Mouse (Mus musculus): ENCODE data around the gene Cyp2s1. TPM values are rescaled to one million over a fixed set of nuclear protein-coding genes. Genes with fewer than 3 reads are reported as not detected.

Gene Cyp2s1
- polyA plus RNA-seq (2014; fragmentation: Illumina TruSeq; extraction: RNeasy Lipid Tissue Mini Kit (QIAGEN cat#74804); ENCODE audit: low read depth, low replicate concordance), result 0.17 TPM

GRCm38 (mm10) chr7:25816241-25816919 lies at the start of gene Cyp2s1:
Cyp2s1 (minus strand) TSS chr7:25816913.

GRCm38 (mm10) chr7:25788220-25789128 lies 28.2 kb downstream of the Cyp2s1 start, which contains the start of gene Axl:
Axl (minus strand) TSS chr7:25788705.

DNA sequence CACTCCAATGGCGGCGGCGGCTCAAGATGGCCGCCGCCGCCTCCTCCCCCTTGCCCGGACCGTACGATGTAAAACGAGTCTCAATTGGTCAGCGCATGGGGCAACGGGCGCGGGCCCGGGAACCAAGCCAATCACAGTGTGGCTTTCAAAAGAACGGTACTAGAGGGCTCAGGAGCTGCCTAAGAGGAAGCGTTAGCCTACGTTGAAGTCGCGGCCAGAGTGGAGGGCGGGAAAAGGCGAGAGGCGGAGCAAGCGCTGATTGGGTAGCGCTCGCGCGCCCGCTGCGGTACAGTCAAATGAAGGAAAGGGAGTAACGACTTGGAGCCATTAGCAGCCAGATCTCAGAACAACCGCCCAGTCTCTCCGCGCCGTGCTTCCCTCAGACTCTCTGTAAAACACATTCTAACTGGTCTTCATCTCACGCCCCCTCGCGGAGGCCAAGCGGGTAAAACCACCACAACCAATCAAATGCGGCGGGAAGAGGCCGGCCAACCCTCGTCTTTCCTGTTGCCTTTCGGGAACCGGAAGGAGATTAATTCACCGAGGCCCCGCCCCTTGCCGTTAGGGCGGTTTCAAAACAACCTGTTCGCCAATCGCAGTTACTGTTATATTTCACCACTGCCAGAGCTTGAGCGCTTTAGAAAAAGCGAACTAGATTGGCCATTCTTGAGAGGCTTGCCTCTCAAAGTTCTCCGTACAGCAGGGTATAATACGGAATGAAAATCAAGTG lies 61.8 kb downstream of the Cyp2s1 start, which contains the start of gene Hnrnpul1:
Gene Hnrnpul1 (minus strand): TSS at position 20 of the 730 bp plus-strand sequence.

Other genes starting within 250 kb of the Cyp2s1 start
- not detected for gene Erich4, start 201.0 kb downstream of the Cyp2s1 start, polyA plus RNA-seq (2014; fragmentation: Illumina TruSeq; extraction: RNeasy Lipid Tissue Mini Kit (QIAGEN cat#74804); ENCODE audit: low read depth, low replicate concordance)
- 10.8 TPM for gene Dmac2, start 197.5 kb downstream of the Cyp2s1 start, polyA plus RNA-seq (2014; fragmentation: Illumina TruSeq; extraction: RNeasy Lipid Tissue Mini Kit (QIAGEN cat#74804); ENCODE audit: low read depth, low replicate concordance)
- not detected for gene B3gnt8, start 190.3 kb downstream of the Cyp2s1 start, polyA plus RNA-seq (2014; fragmentation: Illumina TruSeq; extraction: RNeasy Lipid Tissue Mini Kit (QIAGEN cat#74804); ENCODE audit: low read depth, low replicate concordance)
- not detected for gene Bckdha, start 157.9 kb downstream of the Cyp2s1 start, polyA plus RNA-seq (2014; fragmentation: Illumina TruSeq; extraction: RNeasy Lipid Tissue Mini Kit (QIAGEN cat#74804); ENCODE audit: low read depth, low replicate concordance)
- gene Exosc5, start 157.7 kb downstream of the Cyp2s1 start, polyA plus RNA-seq (2014; fragmentation: Illumina TruSeq; extraction: RNeasy Lipid Tissue Mini Kit (QIAGEN cat#74804); ENCODE audit: low read depth, low replicate concordance), result 0.29 TPM
- not detected for gene Tmem91, start 141.7 kb downstream of the Cyp2s1 start, polyA plus RNA-seq (2014; fragmentation: Illumina TruSeq; extraction: RNeasy Lipid Tissue Mini Kit (QIAGEN cat#74804); ENCODE audit: low read depth, low replicate concordance)
- gene B9d2, start 136.1 kb downstream of the Cyp2s1 start, polyA plus RNA-seq (2014; fragmentation: Illumina TruSeq; extraction: RNeasy Lipid Tissue Mini Kit (QIAGEN cat#74804); ENCODE audit: low read depth, low replicate concordance), result not detected
- 3.4 TPM for gene Tgfb1, start 129.9 kb downstream of the Cyp2s1 start, polyA plus RNA-seq (2014; fragmentation: Illumina TruSeq; extraction: RNeasy Lipid Tissue Mini Kit (QIAGEN cat#74804); ENCODE audit: low read depth, low replicate concordance)
- 2.7 TPM for gene Ccdc97, start 97.8 kb downstream of the Cyp2s1 start, polyA plus RNA-seq (2014; fragmentation: Illumina TruSeq; extraction: RNeasy Lipid Tissue Mini Kit (QIAGEN cat#74804); ENCODE audit: low read depth, low replicate concordance)
- gene Hnrnpul1, start 62.2 kb downstream of the Cyp2s1 start, polyA plus RNA-seq (2014; fragmentation: Illumina TruSeq; extraction: RNeasy Lipid Tissue Mini Kit (QIAGEN cat#74804); ENCODE audit: low read depth, low replicate concordance), result 34.8 TPM
- 26.1 TPM for gene Axl, start 28.2 kb downstream of the Cyp2s1 start, polyA plus RNA-seq (2014; fragmentation: Illumina TruSeq; extraction: RNeasy Lipid Tissue Mini Kit (QIAGEN cat#74804); ENCODE audit: low read depth, low replicate concordance)
- 4.7 TPM for gene Cyp2b10, start 80.7 kb upstream of the Cyp2s1 start, polyA plus RNA-seq (2014; fragmentation: Illumina TruSeq; extraction: RNeasy Lipid Tissue Mini Kit (QIAGEN cat#74804); ENCODE audit: low read depth, low replicate concordance)
- not detected for gene Cyp2b13, start 244.6 kb upstream of the Cyp2s1 start, polyA plus RNA-seq (2014; fragmentation: Illumina TruSeq; extraction: RNeasy Lipid Tissue Mini Kit (QIAGEN cat#74804); ENCODE audit: low read depth, low replicate concordance)